Mouse (Mus musculus) thymus, postnatal 25 days (tissue): ENCODE measurements around the gene Zfand6.

ENCODE experiments used
- DNase-seq: peaks from one replicate; pipeline ENCODE4 v3.0.0; 2022

Gene Zfand6

GRCm38 (mm10) chr7:84590622-84591021 lies 99.1 kb downstream of the Zfand6 start:
- DNase-seq, result no peak

- no peak for DNase-seq
These were observed 102.5 kb downstream of the Zfand6 start for GRCm38 (mm10) chr7:84587101-84587783.

GRCm38 (mm10) chr7:84586360-84587100 lies 103.2 kb downstream of the Zfand6 start:
- no peak for DNase-seq

GRCm38 (mm10) chr7:84585086-84585485 lies 104.7 kb downstream of the Zfand6 start:
- DNase-seq, result no peak

GRCm38 (mm10) chr7:84579769-84580168 lies 110.0 kb downstream of the Zfand6 start:
- no peak for DNase-seq

- no peak for DNase-seq
These were observed 110.9 kb downstream of the Zfand6 start for GRCm38 (mm10) chr7:84578841-84579240.

GRCm38 (mm10) chr7:84577034-84577433 lies 112.7 kb downstream of the Zfand6 start:
- no peak for DNase-seq

GRCm38 (mm10) chr7:84566200-84566599 lies 123.6 kb downstream of the Zfand6 start:
- DNase-seq, result no peak

- DNase-seq, result no peak
These were observed 125.5 kb downstream of the Zfand6 start for GRCm38 (mm10) chr7:84564236-84564635.
